Mouse (Mus musculus): ENCODE results near the gene Gm43064. TPM values are rescaled to one million over a fixed set of nuclear protein-coding genes. Genes with fewer than 3 reads are reported as not detected.
A peak's percentile ranks its signal among the peaks of the same experiment; 100 is the strongest.
"Not testable (repeated sequence)": the region's sequence is repeated elsewhere in the genome, so short reads cannot be mapped to it uniquely, and the experiment has no call there.

Gm43064 gene
- polyA plus RNA-seq, 1 experiment, result 1.2 TPM

- no peak for DNase-seq
- Histone ChIP-seq H3K27me3 (ENCODE audit: control insufficient read depth, insufficient read depth, low read length) (no peaks in the 10 kb centered on the region), H3K27ac (ENCODE audit: control insufficient read depth, insufficient read depth, low read length) (no peak overlapping the region), H3K4me1 (replicated peaks; ENCODE audit: control insufficient read depth, insufficient read depth, low read length) (peaks cover 24% of the 10 kb centered on the region), H3K4me3 (ENCODE audit: control insufficient read depth, insufficient read depth, low read length) (no peak overlapping the region), H3K36me3 (ENCODE audit: control insufficient read depth, insufficient read depth, low read length) (no peaks in the 10 kb centered on the region)
- WGBS, result 41% methylated on average over 7 of the region's 7 CpGs
- no peak for TF ChIP-seq POLR2A (IDR thresholded peaks at IDR 0.05; ENCODE audit: control insufficient read depth, extremely low read depth, insufficient read depth, low read length, poor library complexity)
- TF ChIP-seq CTCF (IDR thresholded peaks at IDR 0.05; ENCODE audit: borderline replicate concordance, control insufficient read depth, extremely low read depth, insufficient read depth, low read length, poor library complexity), result no peak
Measured at GRCm38 (mm10) chr3:103787225-103787624, 22.1 kb upstream of the Gm43064 start.

GRCm38 (mm10) chr3:103789096-103789495 is 20.3 kb upstream of the Gm43064 start:
- WGBS, result 61% methylated on average over 7 of the region's 7 CpGs
- TF ChIP-seq CTCF (IDR thresholded peaks at IDR 0.05; ENCODE audit: borderline replicate concordance, control insufficient read depth, extremely low read depth, insufficient read depth, low read length, poor library complexity) (no peak), POLR2A (IDR thresholded peaks at IDR 0.05; ENCODE audit: control insufficient read depth, extremely low read depth, insufficient read depth, low read length, poor library complexity) (no peak)
- Histone ChIP-seq H3K4me3 (ENCODE audit: control insufficient read depth, insufficient read depth, low read length) (no peak overlapping the region), H3K27me3 (ENCODE audit: control insufficient read depth, insufficient read depth, low read length) (no peaks in the 10 kb centered on the region), H3K4me1 (replicated peaks; ENCODE audit: control insufficient read depth, insufficient read depth, low read length) (peaks cover 16% of the 10 kb centered on the region), H3K27ac (ENCODE audit: control insufficient read depth, insufficient read depth, low read length) (peak overlapping the region; percentile 72), H3K36me3 (ENCODE audit: control insufficient read depth, insufficient read depth, low read length) (no peaks in the 10 kb centered on the region)
- no peak for DNase-seq

GRCm38 (mm10) chr3:103789891-103790345 is 19.5 kb upstream of the Gm43064 start:
- DNase-seq, result peak; percentile 45

GRCm38 (mm10) chr3:103790346-103791145 is 18.8 kb upstream of the Gm43064 start:
- Histone ChIP-seq H3K4me1 (replicated peaks; ENCODE audit: control insufficient read depth, insufficient read depth, low read length) (peaks cover 11% of the 10 kb centered on the region), H3K4me3 (ENCODE audit: control insufficient read depth, insufficient read depth, low read length) (peak overlapping the region; percentile 67), H3K27me3 (ENCODE audit: control insufficient read depth, insufficient read depth, low read length) (no peaks in the 10 kb centered on the region), H3K27ac (ENCODE audit: control insufficient read depth, insufficient read depth, low read length) (peak overlapping the region; percentile 83), H3K36me3 (ENCODE audit: control insufficient read depth, insufficient read depth, low read length) (no peaks in the 10 kb centered on the region)
- TF ChIP-seq CTCF (IDR thresholded peaks at IDR 0.05; ENCODE audit: borderline replicate concordance, control insufficient read depth, extremely low read depth, insufficient read depth, low read length, poor library complexity), result peak; percentile 44; the same call in 1 of the 2 replicates
- TF ChIP-seq POLR2A (IDR thresholded peaks at IDR 0.05; ENCODE audit: control insufficient read depth, extremely low read depth, insufficient read depth, low read length, poor library complexity), result no peak
- under 1% methylated on average over 59 of the region's 61 CpGs for WGBS
- peak; percentile 53 for DNase-seq

More at GRCm38 (mm10) chr3:103789891-103790345, 19.5 kb upstream of the Gm43064 start:
- H3K4me1 ChIP-seq (replicated peaks; ENCODE audit: control insufficient read depth, insufficient read depth, low read length), result peaks cover 11% of the 10 kb centered on the region
- H3K27ac ChIP-seq (ENCODE audit: control insufficient read depth, insufficient read depth, low read length), result peak overlapping the region; percentile 83
- WGBS, result under 1% methylated on average over 14 of the region's 14 CpGs
- no peaks in the 10 kb centered on the region for H3K27me3 ChIP-seq (ENCODE audit: control insufficient read depth, insufficient read depth, low read length)
- no peak for TF ChIP-seq CTCF (IDR thresholded peaks at IDR 0.05; ENCODE audit: borderline replicate concordance, control insufficient read depth, extremely low read depth, insufficient read depth, low read length, poor library complexity)
- TF ChIP-seq POLR2A (IDR thresholded peaks at IDR 0.05; ENCODE audit: control insufficient read depth, extremely low read depth, insufficient read depth, low read length, poor library complexity), result no peak
- H3K36me3 ChIP-seq (ENCODE audit: control insufficient read depth, insufficient read depth, low read length), result no peaks in the 10 kb centered on the region
- H3K4me3 ChIP-seq (ENCODE audit: control insufficient read depth, insufficient read depth, low read length), result peak overlapping the region; percentile 67

GRCm38 (mm10) chr3:103791230-103792110 is 17.9 kb upstream of the Gm43064 start, which contains the start of gene Hipk1:
TSS of gene Hipk1 (minus strand) at chr3:103791563.
- WGBS, result 15% methylated on average over 47 of the region's 49 CpGs
- Histone ChIP-seq H3K4me1 (replicated peaks; ENCODE audit: control insufficient read depth, insufficient read depth, low read length) (peaks cover 11% of the 10 kb centered on the region), H3K27me3 (ENCODE audit: control insufficient read depth, insufficient read depth, low read length) (no peaks in the 10 kb centered on the region), H3K27ac (ENCODE audit: control insufficient read depth, insufficient read depth, low read length) (peak within 1 kb of the TSS; percentile 83), H3K36me3 (ENCODE audit: control insufficient read depth, insufficient read depth, low read length) (no peaks in the 10 kb centered on the region), H3K4me3 (ENCODE audit: control insufficient read depth, insufficient read depth, low read length) (peak within 1 kb of the TSS; percentile 67)
- TF ChIP-seq CTCF (IDR thresholded peaks at IDR 0.05; ENCODE audit: borderline replicate concordance, control insufficient read depth, extremely low read depth, insufficient read depth, low read length, poor library complexity), result peak; percentile 46; the same call in 1 of the 2 replicates
- TF ChIP-seq POLR2A (IDR thresholded peaks at IDR 0.05; ENCODE audit: control insufficient read depth, extremely low read depth, insufficient read depth, low read length, poor library complexity), result peak; percentile 96
- peak; percentile 93 for DNase-seq

- H3K4me3 ChIP-seq (ENCODE audit: control insufficient read depth, insufficient read depth, low read length), result not testable (repeated sequence)
- 96% methylated on average over 5 of the region's 5 CpGs for WGBS
- H3K4me1 ChIP-seq (replicated peaks; ENCODE audit: control insufficient read depth, insufficient read depth, low read length), result peaks cover 11% of the 10 kb centered on the region
Measured at GRCm38 (mm10) chr3:103792111-103792406, 17.3 kb upstream of the Gm43064 start.

More at GRCm38 (mm10) chr3:103792111-103792406, 17.3 kb upstream of the Gm43064 start:
- not testable (repeated sequence) for DNase-seq; H3K27me3 ChIP-seq (ENCODE audit: control insufficient read depth, insufficient read depth, low read length); H3K27ac ChIP-seq (ENCODE audit: control insufficient read depth, insufficient read depth, low read length); H3K36me3 ChIP-seq (ENCODE audit: control insufficient read depth, insufficient read depth, low read length)
